Mouse (Mus musculus): Measurements from ENCODE around the gene Ninj2. TPM values are rescaled to one million over a fixed set of nuclear protein-coding genes. Genes with fewer than 3 reads are reported as not detected.

Gene Ninj2
- total and polyA plus RNA-seq, 3 experiments, result not detected

DNA sequence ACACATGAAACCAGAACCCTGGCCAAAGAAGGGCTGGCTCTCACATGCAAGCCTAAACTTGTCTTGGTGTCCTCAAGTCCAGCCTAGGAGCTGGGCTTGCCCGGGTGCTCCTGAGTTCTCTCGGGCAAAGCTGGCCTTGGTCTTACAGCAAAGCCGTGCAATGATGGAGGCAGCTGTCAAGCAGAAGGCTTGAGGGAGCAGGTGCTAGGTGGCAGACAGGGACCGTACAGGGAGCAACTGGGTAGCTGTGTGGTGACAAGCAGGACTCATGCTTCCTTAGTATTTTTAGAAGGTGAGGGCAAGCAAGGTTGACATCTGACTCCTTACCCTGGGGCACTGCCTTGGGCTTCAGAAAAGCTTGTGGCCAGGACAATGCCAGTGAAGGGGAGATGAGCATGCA is 90.6 kb downstream of the Ninj2 start:
- Histone ChIP-seq H3K9me3 (replicated peaks) (no peaks in the 10 kb centered on the region), H3K36me3 (replicated peaks) (no peaks in the 10 kb centered on the region), H3K4me1 (ENCODE audit: insufficient read depth, low read depth, low read length) (peaks cover 43% of the 10 kb centered on the region), H3K27me3 (ENCODE audit: insufficient read depth, low read length) (peaks cover 11% of the 10 kb centered on the region; the same call in 1 of the 2 replicates), H3K4me3 (ENCODE audit: low read depth, low read length) (no peak overlapping the region)
- no peak for ATAC-seq (ENCODE audit: extremely low read depth, insufficient number of reproducible peaks, low FRiP score, poor library complexity, severe bottlenecking)
- no peak for DNase-seq (ENCODE audit: low spot score)
- TF ChIP-seq GATA2 (IDR thresholded peaks at IDR 0.05; ENCODE audit: borderline replicate concordance, low read depth, low read length), result no peak
- TF ChIP-seq GATA1 (IDR thresholded peaks at IDR 0.05; ENCODE audit: borderline replicate concordance, low read length), result no peak
- TF ChIP-seq CTCF (IDR thresholded peaks at IDR 0.05; ENCODE audit: low read depth, low read length), result no peak
- TF ChIP-seq POLR2AphosphoS5 (IDR thresholded peaks at IDR 0.05; ENCODE audit: insufficient replicate concordance, low read depth, low read length), result no peak
- TF ChIP-seq TAL1 (conservative IDR thresholded peaks at IDR 0.05; ENCODE audit: low read depth, low read length), result no peak

DNA sequence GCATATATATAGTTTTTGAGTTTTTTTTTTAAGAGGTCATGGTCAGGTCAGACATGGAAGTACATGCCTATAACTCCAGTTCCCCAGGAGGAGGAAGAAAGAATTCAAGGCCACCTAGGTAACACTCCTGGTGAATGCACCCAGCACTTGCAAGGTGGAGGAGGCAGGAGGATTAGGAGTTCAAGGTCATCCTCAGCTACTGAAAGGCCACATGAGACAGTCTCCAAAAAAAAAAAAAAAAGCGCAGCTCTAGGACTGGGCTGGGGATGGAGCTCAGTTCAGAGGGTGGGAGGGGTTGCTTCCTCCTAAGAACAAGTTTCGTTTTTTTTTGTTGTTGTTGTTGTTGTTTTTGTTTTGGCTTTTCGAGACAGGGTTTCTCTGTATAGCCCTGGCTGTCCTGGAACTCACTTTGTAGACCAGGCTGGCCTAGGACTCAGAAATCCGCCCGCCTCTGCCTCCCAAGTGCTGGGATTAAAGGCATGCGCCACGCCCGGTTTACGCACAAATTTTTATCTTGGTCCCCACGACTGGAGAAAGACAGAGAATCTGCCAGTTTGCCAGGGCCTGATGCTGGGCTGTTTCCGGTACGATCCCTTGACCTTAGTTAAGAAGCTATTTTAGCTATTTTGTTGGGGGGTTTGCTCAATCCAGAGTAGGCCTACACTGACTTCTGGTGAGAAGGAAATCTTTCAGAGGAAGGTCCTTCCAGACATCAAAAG is 92.0 kb downstream of the Ninj2 start:
- ATAC-seq (ENCODE audit: extremely low read depth, insufficient number of reproducible peaks, low FRiP score, poor library complexity, severe bottlenecking) (no peak), DNase-seq (ENCODE audit: low spot score) (no peak)
- H3K36me3 ChIP-seq (replicated peaks), result no peaks in the 10 kb centered on the region
- H3K4me1 ChIP-seq (ENCODE audit: insufficient read depth, low read depth, low read length), result peaks cover 43% of the 10 kb centered on the region
- no peak overlapping the region for H3K4me3 ChIP-seq (ENCODE audit: low read depth, low read length)
- H3K9me3 ChIP-seq (replicated peaks), result no peaks in the 10 kb centered on the region
- TF ChIP-seq GATA2 (IDR thresholded peaks at IDR 0.05; ENCODE audit: borderline replicate concordance, low read depth, low read length), result no peak
- no peak for TF ChIP-seq TAL1 (conservative IDR thresholded peaks at IDR 0.05; ENCODE audit: low read depth, low read length)
- TF ChIP-seq POLR2AphosphoS5 (IDR thresholded peaks at IDR 0.05; ENCODE audit: insufficient replicate concordance, low read depth, low read length), result no peak
- no peak for TF ChIP-seq CTCF (IDR thresholded peaks at IDR 0.05; ENCODE audit: low read depth, low read length)
- TF ChIP-seq GATA1 (IDR thresholded peaks at IDR 0.05; ENCODE audit: borderline replicate concordance, low read length), result no peak
- H3K27me3 ChIP-seq (ENCODE audit: insufficient read depth, low read length), result peaks cover 15% of the 10 kb centered on the region

DNA sequence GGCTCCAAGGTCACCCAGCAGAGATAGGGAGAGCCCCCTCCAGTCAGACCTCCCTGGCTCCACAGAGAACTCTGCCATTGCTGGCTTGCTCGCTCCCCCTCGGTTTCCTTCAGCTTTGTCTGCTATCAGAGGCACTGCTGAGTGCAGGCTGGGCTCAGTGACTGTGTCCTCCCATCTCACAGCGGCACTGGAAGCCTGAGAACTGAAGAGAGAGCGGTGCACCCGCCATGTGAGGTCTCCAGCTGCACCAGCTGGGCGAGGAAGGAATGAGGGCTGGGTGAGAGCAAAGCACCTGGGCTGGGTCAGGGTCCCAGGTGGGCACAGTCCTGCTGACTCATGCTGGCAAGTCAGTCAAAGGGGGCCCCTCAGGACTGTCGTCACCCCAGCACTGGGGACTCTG is 92.6 kb downstream of the Ninj2 start:
- no peak for ATAC-seq (ENCODE audit: extremely low read depth, insufficient number of reproducible peaks, low FRiP score, poor library complexity, severe bottlenecking)
- H3K27me3 ChIP-seq (ENCODE audit: insufficient read depth, low read length), result peaks cover 17% of the 10 kb centered on the region
- H3K4me1 ChIP-seq (ENCODE audit: insufficient read depth, low read depth, low read length), result peaks cover 44% of the 10 kb centered on the region
- H3K36me3 ChIP-seq (replicated peaks), result no peaks in the 10 kb centered on the region
- no peaks in the 10 kb centered on the region for H3K9me3 ChIP-seq (replicated peaks)
- DNase-seq (ENCODE audit: low spot score), result no peak
- TF ChIP-seq GATA2 (IDR thresholded peaks at IDR 0.05; ENCODE audit: borderline replicate concordance, low read depth, low read length) (no peak), TAL1 (conservative IDR thresholded peaks at IDR 0.05; ENCODE audit: low read depth, low read length) (no peak), GATA1 (IDR thresholded peaks at IDR 0.05; ENCODE audit: borderline replicate concordance, low read length) (no peak), POLR2AphosphoS5 (IDR thresholded peaks at IDR 0.05; ENCODE audit: insufficient replicate concordance, low read depth, low read length) (no peak), CTCF (IDR thresholded peaks at IDR 0.05; ENCODE audit: low read depth, low read length) (no peak)
- H3K4me3 ChIP-seq (ENCODE audit: low read depth, low read length), result no peak overlapping the region

DNA sequence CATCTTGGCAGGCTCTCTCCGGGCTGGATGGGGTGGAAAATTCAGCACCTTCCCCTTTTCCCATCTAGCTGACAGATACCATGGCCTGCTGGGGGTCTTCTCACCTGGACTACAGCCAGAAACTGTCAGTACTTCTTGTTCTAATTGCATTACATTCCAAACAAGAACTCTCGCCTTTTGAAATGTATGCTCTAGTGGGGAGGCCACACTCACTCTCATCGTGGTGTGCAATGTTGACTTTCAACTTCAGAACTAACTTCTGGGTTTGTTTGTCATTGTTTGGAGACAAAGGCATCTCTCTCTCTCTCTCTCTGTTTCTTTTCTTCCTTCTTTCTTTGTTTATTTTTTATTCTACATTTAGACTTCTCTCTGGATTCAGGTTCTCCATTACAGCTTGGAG is 93.4 kb downstream of the Ninj2 start:
- Histone ChIP-seq H3K27me3 (ENCODE audit: insufficient read depth, low read length) (peaks cover 21% of the 10 kb centered on the region), H3K36me3 (replicated peaks) (no peaks in the 10 kb centered on the region), H3K4me1 (ENCODE audit: insufficient read depth, low read depth, low read length) (peaks cover 44% of the 10 kb centered on the region), H3K4me3 (ENCODE audit: low read depth, low read length) (no peak overlapping the region), H3K9me3 (replicated peaks) (no peaks in the 10 kb centered on the region)
- ATAC-seq (ENCODE audit: extremely low read depth, insufficient number of reproducible peaks, low FRiP score, poor library complexity, severe bottlenecking), result no peak
- TF ChIP-seq CTCF (IDR thresholded peaks at IDR 0.05; ENCODE audit: low read depth, low read length) (no peak), GATA2 (IDR thresholded peaks at IDR 0.05; ENCODE audit: borderline replicate concordance, low read depth, low read length) (no peak), POLR2AphosphoS5 (IDR thresholded peaks at IDR 0.05; ENCODE audit: insufficient replicate concordance, low read depth, low read length) (no peak), GATA1 (IDR thresholded peaks at IDR 0.05; ENCODE audit: borderline replicate concordance, low read length) (no peak), TAL1 (conservative IDR thresholded peaks at IDR 0.05; ENCODE audit: low read depth, low read length) (no peak)
- DNase-seq (ENCODE audit: low spot score), result no peak

DNA sequence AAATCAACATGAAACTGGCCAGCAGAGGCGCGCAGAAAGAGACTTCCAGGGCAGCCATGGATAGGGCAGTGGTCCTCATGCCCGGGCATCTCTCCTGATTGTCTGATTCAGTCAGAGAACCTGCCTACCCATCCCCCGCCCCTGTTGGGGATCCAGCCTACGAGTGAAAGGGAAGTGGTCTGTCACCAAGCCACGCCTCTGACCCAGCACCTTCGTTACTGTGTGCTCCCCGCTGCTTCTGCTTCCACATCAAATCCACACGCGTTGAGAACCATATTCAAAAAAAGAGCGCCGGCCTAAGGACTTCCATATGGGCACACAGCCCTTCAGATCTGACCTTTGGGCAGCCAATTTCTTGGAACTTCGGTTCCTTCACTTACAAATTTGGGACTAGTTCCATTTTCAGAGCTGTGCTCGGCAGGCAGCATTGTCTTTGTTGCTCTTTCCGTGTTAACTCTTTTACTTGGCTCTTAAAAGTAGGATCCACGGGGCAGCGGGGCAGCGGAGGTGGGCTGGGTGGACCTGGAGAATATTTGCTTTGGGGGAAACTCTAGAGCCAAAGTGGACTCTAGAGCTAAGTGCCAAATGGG is 94.5 kb downstream of the Ninj2 start:
- H3K36me3 ChIP-seq (replicated peaks), result no peaks in the 10 kb centered on the region
- no peaks in the 10 kb centered on the region for H3K9me3 ChIP-seq (replicated peaks)
- no peak overlapping the region; the same call in 1 of the 2 replicates for H3K4me3 ChIP-seq (ENCODE audit: low read depth, low read length)
- no peak for ATAC-seq (ENCODE audit: extremely low read depth, insufficient number of reproducible peaks, low FRiP score, poor library complexity, severe bottlenecking)
- no peak for TF ChIP-seq GATA2 (IDR thresholded peaks at IDR 0.05; ENCODE audit: borderline replicate concordance, low read depth, low read length)
- peak; percentile 52 for DNase-seq (ENCODE audit: low spot score)
- H3K27me3 ChIP-seq (ENCODE audit: insufficient read depth, low read length), result peaks cover 17% of the 10 kb centered on the region
- peaks cover 44% of the 10 kb centered on the region for H3K4me1 ChIP-seq (ENCODE audit: insufficient read depth, low read depth, low read length)

DNA sequence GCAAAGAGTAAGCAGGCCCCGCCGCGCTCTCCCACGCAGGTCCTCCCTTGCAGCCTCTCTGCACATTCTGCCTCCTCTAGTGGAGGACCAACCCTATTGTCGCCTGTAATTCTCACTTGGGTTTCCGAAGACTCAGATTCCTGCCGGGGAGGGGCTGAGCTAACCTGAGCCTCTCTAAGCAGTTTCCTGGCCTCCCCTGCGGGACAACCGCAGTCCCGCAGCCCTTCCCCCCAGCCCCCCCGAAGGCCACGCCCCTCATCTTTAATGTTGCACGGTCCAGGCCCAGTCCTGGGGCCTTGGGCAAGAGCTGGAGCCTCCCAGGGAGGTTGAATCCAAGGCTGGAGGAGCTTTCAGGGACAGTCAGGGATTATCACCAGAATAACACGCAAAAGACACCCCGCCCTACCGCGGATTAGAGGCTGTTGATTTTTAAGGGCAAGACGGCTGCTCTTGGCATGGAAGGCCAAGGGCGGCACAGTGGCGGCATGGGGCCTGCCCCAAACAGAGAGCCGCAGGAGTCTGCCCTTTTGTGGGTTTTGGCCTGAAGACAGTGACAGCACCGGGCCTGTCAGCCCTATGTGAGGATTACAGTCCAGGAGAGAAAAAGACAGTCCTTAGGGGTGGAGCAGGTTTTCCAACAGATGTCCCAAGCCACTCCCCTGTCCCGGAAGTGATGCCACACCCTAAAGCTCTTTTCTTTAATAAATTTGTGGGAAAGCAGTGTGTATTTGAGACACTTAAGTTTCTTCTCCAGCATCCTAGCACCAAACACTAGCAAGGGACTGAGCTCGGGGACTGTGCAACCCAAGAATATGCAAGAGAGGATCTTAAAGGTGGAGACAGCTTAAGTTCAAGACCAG is 95.5 kb downstream of the Ninj2 start:
- Histone ChIP-seq H3K27me3 (ENCODE audit: insufficient read depth, low read length) (peaks cover 17% of the 10 kb centered on the region), H3K9me3 (replicated peaks) (no peaks in the 10 kb centered on the region), H3K4me1 (ENCODE audit: insufficient read depth, low read depth, low read length) (peaks cover 54% of the 10 kb centered on the region), H3K4me3 (ENCODE audit: low read depth, low read length) (no peak overlapping the region), H3K36me3 (replicated peaks) (no peaks in the 10 kb centered on the region)
- no peak for ATAC-seq (ENCODE audit: extremely low read depth, insufficient number of reproducible peaks, low FRiP score, poor library complexity, severe bottlenecking)
- TF ChIP-seq POLR2AphosphoS5 (IDR thresholded peaks at IDR 0.05; ENCODE audit: insufficient replicate concordance, low read depth, low read length) (no peak), TAL1 (conservative IDR thresholded peaks at IDR 0.05; ENCODE audit: low read depth, low read length) (no peak), GATA1 (IDR thresholded peaks at IDR 0.05; ENCODE audit: borderline replicate concordance, low read length) (no peak), CTCF (IDR thresholded peaks at IDR 0.05; ENCODE audit: low read depth, low read length) (no peak)
- no peak for DNase-seq (ENCODE audit: low spot score)

All from G1E (cell line).